Mouse (Mus musculus): ENCODE measurements around the gene E2f1. TPM values are rescaled to one million over a fixed set of nuclear protein-coding genes. Genes with fewer than 3 reads are reported as not detected.

The E2f1 gene
- 14.6 and 16.7 TPM in 2 replicates for polyA plus RNA-seq (2012; rRNA removed)

DNA sequence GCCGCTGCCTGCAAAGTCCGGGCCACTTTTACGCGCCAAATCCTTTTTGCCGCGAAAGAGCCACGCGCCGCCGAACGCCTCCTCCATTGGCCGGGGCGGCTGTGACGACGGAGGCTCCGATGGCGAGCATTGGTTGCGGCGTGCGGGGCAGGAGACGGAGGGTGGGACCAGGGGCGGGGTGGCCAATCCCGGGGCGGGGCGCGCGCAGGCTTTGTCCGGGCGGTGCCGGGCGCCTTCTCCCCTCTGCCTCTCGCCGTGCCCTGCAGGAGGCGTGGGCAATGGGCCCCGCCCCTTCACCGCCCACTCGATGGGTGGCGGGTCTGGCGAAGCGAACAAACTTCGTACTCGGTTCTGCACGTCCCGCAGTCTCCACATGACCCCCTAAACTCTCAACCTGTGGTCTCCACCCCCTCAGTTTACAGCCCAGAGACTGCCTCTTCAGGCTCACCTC is at the start of gene E2f1:
TSS of gene E2f1 (minus strand) at position 57 of the 451 bp plus-strand sequence.

DNA sequence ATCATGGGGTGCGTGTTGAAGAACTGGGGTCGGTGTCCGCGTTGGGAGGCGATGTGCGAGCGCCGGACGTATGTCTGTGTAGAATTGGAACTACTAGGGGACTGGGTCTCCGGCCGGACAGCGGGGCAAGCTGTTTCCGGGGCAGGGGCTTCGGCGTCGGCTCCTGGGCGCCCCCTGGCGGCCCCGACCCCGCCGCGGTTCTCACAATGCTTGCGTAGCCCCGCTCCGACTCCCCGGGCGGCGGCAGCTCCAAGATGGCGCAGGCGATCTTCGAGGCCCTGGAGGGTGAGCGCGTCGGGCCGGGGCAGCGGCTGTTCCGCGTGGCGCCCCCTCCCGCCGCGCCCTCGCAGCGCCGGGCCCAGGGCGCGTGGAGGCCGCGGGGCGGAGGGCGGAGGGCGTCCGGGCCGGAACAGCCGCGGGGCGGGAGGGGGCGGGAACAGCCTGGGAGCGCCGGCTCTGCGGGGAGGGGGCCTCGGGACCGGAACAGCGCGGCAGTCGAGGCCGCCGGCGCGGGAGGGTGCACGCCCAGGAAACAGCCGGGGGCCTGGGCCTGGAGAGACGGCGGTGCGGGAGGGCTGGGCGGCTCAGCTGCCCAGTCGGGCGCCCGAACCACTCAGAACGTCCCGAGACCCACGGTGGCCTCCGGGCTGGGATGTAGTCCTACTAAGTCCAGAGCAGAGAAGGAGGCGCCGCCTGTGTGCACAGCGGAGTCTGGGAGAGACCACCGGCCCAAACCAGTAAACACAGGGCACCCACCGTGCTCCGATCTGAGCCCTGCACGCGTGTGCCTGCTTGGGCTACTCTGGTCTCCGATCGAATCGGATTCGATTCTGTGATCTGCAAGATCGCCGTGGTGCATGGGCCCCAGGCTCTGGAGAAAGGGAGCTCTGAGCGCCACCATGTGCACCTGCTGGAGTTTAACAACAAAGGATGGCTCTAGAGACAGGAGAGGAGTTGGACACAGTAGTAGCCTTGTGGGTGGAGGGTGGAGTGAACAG is 43.7 kb upstream of the E2f1 start, which contains the start of the genes Zfp341 and 4930519P11Rik:
TSS of gene Zfp341 (plus strand) at position 180 of the 998 bp plus-strand sequence.
TSS of gene 4930519P11Rik (minus strand) at position 320 of the 998 bp plus-strand sequence.

DNA sequence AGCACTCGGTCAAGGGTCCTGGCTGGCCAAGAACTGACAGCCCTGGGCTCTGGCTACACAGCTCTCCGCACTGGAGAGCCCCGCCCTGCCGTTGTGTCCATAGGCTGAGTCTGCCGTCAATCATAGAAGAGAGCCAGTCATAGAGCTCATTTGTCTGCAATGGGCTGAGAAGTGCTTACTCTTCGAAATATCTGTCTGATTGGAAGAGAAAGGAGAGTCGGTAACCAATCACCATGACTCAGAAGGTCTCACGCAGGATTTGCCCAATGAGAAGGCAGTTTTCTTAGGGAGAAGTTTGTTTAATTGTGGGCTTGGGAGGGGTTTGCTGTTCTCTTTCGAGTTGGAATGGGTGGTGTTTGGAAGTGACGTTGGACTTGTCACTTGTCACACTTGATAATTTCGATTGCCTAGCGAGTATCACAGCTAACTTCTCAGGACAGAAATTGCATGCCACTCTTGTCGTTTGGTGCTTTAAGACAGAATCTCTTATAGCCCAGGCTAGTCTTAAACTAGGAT is 34.0 kb upstream of the E2f1 start, which contains the start of gene Pxmp4:
TSS of gene Pxmp4 (minus strand) at position 71 of the 516 bp plus-strand sequence.

DNA sequence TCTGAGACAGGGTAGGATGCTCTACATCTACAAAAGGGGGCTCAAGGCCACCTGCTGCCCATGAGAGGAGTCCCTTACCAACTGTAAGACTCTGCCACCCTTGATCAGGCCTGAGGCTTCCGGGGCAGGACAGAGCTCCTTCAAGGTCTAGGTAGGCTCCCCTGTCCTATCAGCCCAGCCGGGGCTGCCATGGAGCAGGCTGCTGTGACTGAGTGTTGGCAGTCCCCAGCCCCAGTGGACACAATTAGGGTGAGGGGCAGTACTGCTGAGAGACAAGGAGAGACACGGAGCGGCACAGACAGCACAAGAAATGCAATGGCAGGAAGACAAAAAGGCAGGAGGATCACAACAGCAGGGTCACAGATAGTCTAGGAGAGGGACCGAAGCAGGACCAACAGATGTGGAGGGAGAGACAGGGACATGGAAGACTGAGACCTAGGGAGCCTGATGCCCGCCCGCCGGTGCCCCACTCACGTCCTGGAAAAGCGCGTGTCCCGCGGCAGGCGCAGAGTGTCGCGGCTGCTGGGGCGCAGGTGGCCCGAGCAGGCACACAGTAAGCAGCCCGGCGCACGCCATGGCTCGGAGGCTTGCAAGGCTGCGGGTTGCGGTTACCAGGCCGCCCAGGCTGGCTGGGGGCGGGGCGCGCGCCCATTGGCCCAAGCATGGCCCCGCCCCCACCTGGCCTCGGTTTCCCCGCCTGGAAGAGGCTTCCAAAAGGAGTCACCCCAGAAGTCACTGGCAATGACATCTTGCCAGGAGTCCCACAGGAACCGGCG is 11.2 kb downstream of the E2f1 start, which contains the start of gene Necab3:
TSS of gene Necab3 (minus strand) at position 627 of the 776 bp plus-strand sequence.

DNA sequence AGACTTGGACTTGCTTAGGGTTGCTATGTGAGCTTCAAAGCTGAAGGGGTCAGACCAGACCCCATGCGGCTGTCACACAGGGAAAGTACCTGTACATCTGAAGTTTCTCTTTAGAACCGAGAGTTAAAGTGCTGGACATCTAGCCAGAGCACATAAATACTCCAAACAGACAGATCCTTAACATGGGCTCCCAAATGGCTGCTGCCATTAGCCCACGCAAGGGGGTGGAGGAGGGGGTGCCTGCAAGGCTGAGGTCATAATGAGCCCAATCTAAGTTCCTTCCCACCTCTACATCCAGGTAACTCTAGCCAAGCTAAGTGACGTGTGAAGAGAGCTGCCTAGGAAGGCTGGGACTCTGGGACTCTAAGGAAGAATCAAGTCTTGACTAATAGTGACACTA is 18.2 kb downstream of the E2f1 start, which contains the start of gene Actl10:
TSS of gene Actl10 (plus strand) at position 301 of the 400 bp plus-strand sequence.

GRCm38 (mm10) chr2:154546711-154547110 is 23.0 kb downstream of the E2f1 start, which contains the start of gene 1700003F12Rik:
Gene 1700003F12Rik (plus strand): TSS chr2:154547085.

Other genes starting within 250 kb of the E2f1 start
- 9.5 and 15.7 TPM in 2 replicates for gene Cdk5rap1, start 196.9 kb downstream of the E2f1 start, polyA plus RNA-seq (2012; rRNA removed)
- 4.0 and 4.5 TPM in 2 replicates for gene Snta1, start 161.8 kb downstream of the E2f1 start, polyA plus RNA-seq (2012; rRNA removed)
- gene Cbfa2t2, start 133.4 kb downstream of the E2f1 start, polyA plus RNA-seq (2012; rRNA removed): 4.2 and 4.5 TPM in 2 replicates
- 4.5 and 5.8 TPM in 2 replicates for gene 1700003F12Rik, start 22.8 kb downstream of the E2f1 start, polyA plus RNA-seq (2012; rRNA removed)
- gene Actl10, start 18.1 kb downstream of the E2f1 start, polyA plus RNA-seq (2012; rRNA removed): 0.01 and 0.02 TPM in 2 replicates
- gene Necab3, start 11.0 kb downstream of the E2f1 start, polyA plus RNA-seq (2012; rRNA removed): 0.56 and 0.81 TPM in 2 replicates
- 66.2 and 70.8 TPM in 2 replicates for gene Pxmp4, start 33.8 kb upstream of the E2f1 start, polyA plus RNA-seq (2012; rRNA removed)
- 1.9 and 2.2 TPM in 2 replicates for gene Zfp341, start 43.4 kb upstream of the E2f1 start, polyA plus RNA-seq (2012; rRNA removed)
- gene 4930519P11Rik, start 43.5 kb upstream of the E2f1 start, polyA plus RNA-seq (2012; rRNA removed): 0.07 and 0.22 TPM in 2 replicates
- 99.6 and 100 TPM in 2 replicates for gene Chmp4b, start 81.8 kb upstream of the E2f1 start, polyA plus RNA-seq (2012; rRNA removed)
- gene Gm14214, start 200.1 kb upstream of the E2f1 start, polyA plus RNA-seq (2012; rRNA removed): not detected in 2 replicates
- 132 and 147 TPM in 2 replicates for gene Raly, start 221.2 kb upstream of the E2f1 start, polyA plus RNA-seq (2012; rRNA removed)
- gene a, start 221.5 kb upstream of the E2f1 start, polyA plus RNA-seq (2012; rRNA removed): 0.29 and 0.60 TPM in 2 replicates